In the genomic region with DNA sequence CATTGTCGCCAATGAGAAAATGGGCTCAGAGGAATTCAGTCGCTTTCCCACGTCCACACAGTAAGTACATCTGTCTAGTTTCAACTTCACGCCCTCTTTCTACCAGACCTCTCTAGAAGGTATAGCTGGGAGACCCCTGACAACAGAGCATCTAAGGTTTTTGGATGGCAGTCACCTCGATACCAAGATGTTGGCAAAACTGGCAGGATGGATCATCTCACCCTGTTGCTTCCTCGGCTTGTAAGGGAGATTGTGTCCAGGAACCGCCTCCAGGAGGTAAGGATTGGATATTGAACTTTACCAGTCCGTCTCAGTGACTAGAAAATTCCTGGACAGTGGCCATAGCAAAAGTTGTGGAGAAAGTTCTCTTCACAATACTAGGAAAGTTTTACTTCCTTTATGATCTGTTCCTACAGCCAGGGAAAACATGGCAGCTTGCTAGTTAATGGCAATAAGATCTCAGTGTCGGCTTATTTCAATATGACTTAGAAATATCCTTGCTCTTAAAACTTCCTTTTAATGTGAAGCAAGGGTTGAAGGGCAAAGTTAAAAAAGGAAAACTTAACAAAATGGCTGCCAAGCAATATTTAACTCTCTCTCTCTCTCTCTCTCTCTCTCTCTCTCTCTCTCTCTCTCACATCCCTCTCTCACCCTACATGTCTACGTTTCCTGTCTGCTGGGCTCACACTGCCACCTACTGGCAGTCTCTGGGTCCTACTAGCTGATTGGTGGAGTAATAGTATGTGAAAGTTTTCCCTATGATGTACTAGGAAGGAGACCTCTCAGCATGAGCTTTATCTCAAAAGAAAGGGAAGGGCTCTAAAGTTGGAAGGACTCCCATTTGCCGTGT, we compare ENCODE assay signal across 8 mouse cellular contexts. TPM values are rescaled to one million over a fixed set of nuclear protein-coding genes. Genes with fewer than 3 reads are reported as not detected.
A peak's percentile ranks its signal among the peaks of the same experiment; 100 is the strongest.
DNase-seq lines count a peak whose midpoint lies in the region; ATAC-seq and TF ChIP-seq lines count a peak whose summit lies in the region.

No protein-coding gene starts in this region.

- DNase-seq in A20 (ENCODE audit: low read depth, low spot score) = peak; percentile 86
- peak; percentile 92 for DNase-seq in heart, embryonic 10.5 days (ENCODE audit: low spot score)
- DNase-seq in limb, embryonic 14.5 days (ENCODE audit: low spot score) = peak; percentile 89
- peak; percentile 92 for DNase-seq in midbrain, postnatal 0 days (ENCODE audit: low spot score)
- DNase-seq in spleen, postnatal 14 days (ENCODE audit: low spot score in 2 of 2) = peak; percentile 71 to 85

- TF ChIP-seq CTCF in bone marrow, adult 2 months (IDR thresholded peaks at IDR 0.05; ENCODE audit: control insufficient read depth, insufficient read depth, low read length) = peak; percentile 98
- TF ChIP-seq CTCF in midbrain, postnatal 0 days (IDR thresholded peaks at IDR 0.05) = peak; percentile 98

- H3K9ac ChIP-seq in kidney, embryonic 14.5 days (ENCODE audit: low read depth, low read length) = no peak overlapping the region
- no peak overlapping the region for H3K9ac ChIP-seq in limb, embryonic 14.5 days (ENCODE audit: low read depth, low read length, severe bottlenecking)
- H3K9ac ChIP-seq in midbrain, postnatal 0 days (replicated peaks; ENCODE audit: low read length, poor library complexity, severe bottlenecking) = no peak overlapping the region

- H3K4me3 ChIP-seq in bone marrow, adult 2 months (replicated peaks; ENCODE audit: control insufficient read depth, low read depth, low read length) = no peak overlapping the region
- peak overlapping the region; percentile 2 for H3K4me3 ChIP-seq in erythroblast, embryonic 14.5 days (replicated peaks)
- no peak overlapping the region; the same call in 1 of the 2 replicates for H3K4me3 ChIP-seq in heart, embryonic 10.5 days
- no peak overlapping the region for H3K4me3 ChIP-seq in kidney, embryonic 14.5 days (ENCODE audit: low read length)
- H3K4me3 ChIP-seq in limb, embryonic 14.5 days (replicated peaks; ENCODE audit: low read length) = no peak overlapping the region
- no peak overlapping the region for H3K4me3 ChIP-seq in midbrain, postnatal 0 days (ENCODE audit: low read depth, low read length)

- peaks cover 4% of the 10 kb centered on the region for H3K4me1 ChIP-seq in bone marrow, adult 2 months (ENCODE audit: control insufficient read depth, insufficient read depth, low read length)
- H3K4me1 ChIP-seq in erythroblast, embryonic 14.5 days (ENCODE audit: control insufficient read depth) = peaks cover 44% of the 10 kb centered on the region
- peaks cover 30% of the 10 kb centered on the region for H3K4me1 ChIP-seq in heart, embryonic 10.5 days
- H3K4me1 ChIP-seq in kidney, embryonic 14.5 days (ENCODE audit: control insufficient read depth, insufficient read depth, low read length) = peaks cover 12% of the 10 kb centered on the region
- peaks cover 13% of the 10 kb centered on the region for H3K4me1 ChIP-seq in limb, embryonic 14.5 days (ENCODE audit: control insufficient read depth, insufficient read depth, low read length)
- H3K4me1 ChIP-seq in midbrain, postnatal 0 days (ENCODE audit: insufficient read depth, low read length) = peaks cover 4% of the 10 kb centered on the region; the same call in 1 of the 2 replicates

- H3K36me3 ChIP-seq in erythroblast, embryonic 14.5 days (ENCODE audit: control insufficient read depth) = peaks cover 14% of the 10 kb centered on the region
- no peaks in the 10 kb centered on the region for H3K36me3 ChIP-seq in heart, embryonic 10.5 days
- H3K36me3 ChIP-seq in kidney, embryonic 14.5 days (ENCODE audit: control insufficient read depth, insufficient read depth, low read length) = peaks cover 4% of the 10 kb centered on the region; the same call in 1 of the 2 replicates
- no peaks in the 10 kb centered on the region; the same call in 1 of the 2 replicates for H3K36me3 ChIP-seq in limb, embryonic 14.5 days (ENCODE audit: control insufficient read depth, insufficient read depth, low read length)
- peaks cover 8% of the 10 kb centered on the region for H3K36me3 ChIP-seq in midbrain, postnatal 0 days (ENCODE audit: insufficient read depth, low read length)

- no peak overlapping the region for H3K27ac ChIP-seq in bone marrow, adult 2 months (ENCODE audit: control insufficient read depth, insufficient read depth, low read depth, low read length, poor library complexity)
- H3K27ac ChIP-seq in heart, embryonic 10.5 days = peak overlapping the region; percentile 53; the same call in 1 of the 2 replicates
- H3K27ac ChIP-seq in kidney, embryonic 14.5 days (ENCODE audit: low read depth, low read length) = no peak overlapping the region; the same call in 1 of the 2 replicates
- peak overlapping the region; percentile 9; the same call in 1 of the 2 replicates for H3K27ac ChIP-seq in limb, embryonic 14.5 days (replicated peaks; ENCODE audit: low read depth, low read length)
- H3K27ac ChIP-seq in midbrain, postnatal 0 days (ENCODE audit: low read depth, low read length) = no peak overlapping the region

- H3K4me2 ChIP-seq in kidney, embryonic 14.5 days (replicated peaks; ENCODE audit: low read depth, low read length) = no peak overlapping the region
- no peak overlapping the region for H3K4me2 ChIP-seq in limb, embryonic 14.5 days (replicated peaks; ENCODE audit: low read depth, low read length, severe bottlenecking)
- no peak overlapping the region for H3K4me2 ChIP-seq in midbrain, postnatal 0 days (ENCODE audit: low read depth, low read length, poor library complexity, severe bottlenecking)

- WGBS in bone marrow, adult 2 months = 62% methylated on average over 11 of the region's 11 CpGs
- WGBS in heart, embryonic 10.5 days = 65% methylated on average over 11 of the region's 11 CpGs
- WGBS in kidney, embryonic 14.5 days = 70% methylated on average over 11 of the region's 11 CpGs
- WGBS in limb, embryonic 14.5 days = 65% methylated on average over 11 of the region's 11 CpGs
- WGBS in midbrain, postnatal 0 days = 66% methylated on average over 11 of the region's 11 CpGs

- H3K27me3 ChIP-seq in erythroblast, embryonic 14.5 days (ENCODE audit: control insufficient read depth) = no peaks in the 10 kb centered on the region
- no peaks in the 10 kb centered on the region for H3K27me3 ChIP-seq in heart, embryonic 10.5 days (ENCODE audit: insufficient read depth, poor library complexity, severe bottlenecking)
- no peaks in the 10 kb centered on the region for H3K27me3 ChIP-seq in kidney, embryonic 14.5 days (ENCODE audit: control insufficient read depth, insufficient read depth, low read length)
- H3K27me3 ChIP-seq in limb, embryonic 14.5 days (ENCODE audit: control insufficient read depth, insufficient read depth, low read length) = no peaks in the 10 kb centered on the region
- no peaks in the 10 kb centered on the region for H3K27me3 ChIP-seq in midbrain, postnatal 0 days (ENCODE audit: insufficient read depth, low read length)

- H3K9me3 ChIP-seq in erythroblast, embryonic 14.5 days (ENCODE audit: control insufficient read depth, low read length) = no peaks in the 10 kb centered on the region
- H3K9me3 ChIP-seq in heart, embryonic 10.5 days = no peaks in the 10 kb centered on the region
- H3K9me3 ChIP-seq in kidney, embryonic 14.5 days (ENCODE audit: control insufficient read depth, low read length) = no peaks in the 10 kb centered on the region
- no peaks in the 10 kb centered on the region for H3K9me3 ChIP-seq in limb, embryonic 14.5 days (ENCODE audit: control insufficient read depth, low read length)
- no peaks in the 10 kb centered on the region for H3K9me3 ChIP-seq in midbrain, postnatal 0 days (ENCODE audit: low read length)

- ATAC-seq in kidney, embryonic 14.5 days (ENCODE audit: low FRiP score, low TSS enrichment) = peak; percentile 59; the same call in 1 of the 2 replicates
- ATAC-seq in limb, embryonic 14.5 days (ENCODE audit: low FRiP score, low read depth) = peak; percentile 56; the same call in 1 of the 2 replicates
- peak; percentile 68; the same call in 1 of the 2 replicates for ATAC-seq in midbrain, postnatal 0 days (ENCODE audit: low FRiP score)

- TF ChIP-seq POLR2A in bone marrow, adult 2 months (IDR thresholded peaks at IDR 0.05; ENCODE audit: borderline replicate concordance, control insufficient read depth, low read depth, low read length) = no peak
- no peak for TF ChIP-seq POLR2A in limb, embryonic 14.5 days (IDR thresholded peaks at IDR 0.05; ENCODE audit: borderline replicate concordance, extremely low read depth, insufficient read depth, insufficient read length)

RNA-seq across cellular contexts. Expression of gene Gnai3, which starts 1.7 kb away (rescaled TPM):
- 11.7 and 27.5 TPM in 2 replicates for polyA plus RNA-seq in bone marrow, adult 2 months (2011; ENCODE audit: insufficient read depth, insufficient read length, low replicate concordance, missing spikeins)
- 0.19 and 0.27 TPM in 2 replicates for polyA plus RNA-seq in erythroblast, embryonic 14.5 days (2012)
- polyA plus RNA-seq in heart, embryonic 10.5 days (2016; fragmentation: Nextera tagmentation; extraction: Ambion mirVana) = 106 and 131 TPM in 2 replicates
- 115 and 181 TPM in 2 replicates for polyA plus RNA-seq in kidney, embryonic 14.5 days (2014; fragmentation: Nextera tagmentation; extraction: Ambion mirVana)
- 81.8 and 89.8 TPM in 2 replicates for polyA plus RNA-seq in limb, embryonic 14.5 days (2012; rRNA removed)
- 165 and 166 TPM in 2 replicates for polyA plus RNA-seq in limb, embryonic 14.5 days (2014; fragmentation: Nextera tagmentation; extraction: Ambion mirVana)
- total RNA-seq in midbrain, postnatal 0 days (2014; rRNA removed) = 70.8 and 97.2 TPM in 2 replicates
- 87.4 and 93.6 TPM in 2 replicates for polyA plus RNA-seq in midbrain, postnatal 0 days (2015; fragmentation: Nextera tagmentation; extraction: Ambion mirVana)

RNA-seq across cellular contexts. Expression of gene Gpr61, which starts 7.1 kb away (rescaled TPM):
- polyA plus RNA-seq in bone marrow, adult 2 months (2011; ENCODE audit: insufficient read depth, insufficient read length, low replicate concordance, missing spikeins) = not detected in 2 replicates
- polyA plus RNA-seq in erythroblast, embryonic 14.5 days (2012) = not detected in 2 replicates
- 0.11 and 0.33 TPM in 2 replicates for polyA plus RNA-seq in heart, embryonic 10.5 days (2016; fragmentation: Nextera tagmentation; extraction: Ambion mirVana)
- 0.09 and 0.18 TPM in 2 replicates for polyA plus RNA-seq in kidney, embryonic 14.5 days (2014; fragmentation: Nextera tagmentation; extraction: Ambion mirVana)
- polyA plus RNA-seq in limb, embryonic 14.5 days (2012; rRNA removed) = 0.20 and 0.26 TPM in 2 replicates
- 0.10 and 0.14 TPM in 2 replicates for polyA plus RNA-seq in limb, embryonic 14.5 days (2014; fragmentation: Nextera tagmentation; extraction: Ambion mirVana)
- total RNA-seq in midbrain, postnatal 0 days (2014; rRNA removed) = 12.2 and 12.8 TPM in 2 replicates
- 7.8 and 8.4 TPM in 2 replicates for polyA plus RNA-seq in midbrain, postnatal 0 days (2015; fragmentation: Nextera tagmentation; extraction: Ambion mirVana)

RNA-seq across cellular contexts. Expression of gene Amigo1, which starts 38.5 kb away (rescaled TPM):
- 0.75 and 1.9 TPM in 2 replicates for polyA plus RNA-seq in bone marrow, adult 2 months (2011; ENCODE audit: insufficient read depth, insufficient read length, low replicate concordance, missing spikeins)
- 0.01 TPM in 1 of 2 replicates, not detected in the other for polyA plus RNA-seq in erythroblast, embryonic 14.5 days (2012)
- 1.4 and 3.3 TPM in 2 replicates for polyA plus RNA-seq in heart, embryonic 10.5 days (2016; fragmentation: Nextera tagmentation; extraction: Ambion mirVana)
- 3.0 and 3.7 TPM in 2 replicates for polyA plus RNA-seq in kidney, embryonic 14.5 days (2014; fragmentation: Nextera tagmentation; extraction: Ambion mirVana)
- 11.3 and 14.8 TPM in 2 replicates for polyA plus RNA-seq in limb, embryonic 14.5 days (2012; rRNA removed)
- polyA plus RNA-seq in limb, embryonic 14.5 days (2014; fragmentation: Nextera tagmentation; extraction: Ambion mirVana) = 5.4 and 5.7 TPM in 2 replicates
- total RNA-seq in midbrain, postnatal 0 days (2014; rRNA removed) = 35.5 and 37.8 TPM in 2 replicates
- 12.2 and 12.6 TPM in 2 replicates for polyA plus RNA-seq in midbrain, postnatal 0 days (2015; fragmentation: Nextera tagmentation; extraction: Ambion mirVana)

RNA-seq across cellular contexts. Expression of gene Cyb561d1, which starts 53.4 kb away (rescaled TPM):
- 3.8 and 12.1 TPM in 2 replicates for polyA plus RNA-seq in bone marrow, adult 2 months (2011; ENCODE audit: insufficient read depth, insufficient read length, low replicate concordance, missing spikeins)
- polyA plus RNA-seq in erythroblast, embryonic 14.5 days (2012) = 0.33 and 0.34 TPM in 2 replicates
- polyA plus RNA-seq in heart, embryonic 10.5 days (2016; fragmentation: Nextera tagmentation; extraction: Ambion mirVana) = 3.1 and 3.9 TPM in 2 replicates
- 1.4 and 2.2 TPM in 2 replicates for polyA plus RNA-seq in kidney, embryonic 14.5 days (2014; fragmentation: Nextera tagmentation; extraction: Ambion mirVana)
- 3.8 and 5.0 TPM in 2 replicates for polyA plus RNA-seq in limb, embryonic 14.5 days (2012; rRNA removed)
- 1.7 and 2.0 TPM in 2 replicates for polyA plus RNA-seq in limb, embryonic 14.5 days (2014; fragmentation: Nextera tagmentation; extraction: Ambion mirVana)
- 3.7 and 4.9 TPM in 2 replicates for total RNA-seq in midbrain, postnatal 0 days (2014; rRNA removed)
- 3.5 and 4.0 TPM in 2 replicates for polyA plus RNA-seq in midbrain, postnatal 0 days (2015; fragmentation: Nextera tagmentation; extraction: Ambion mirVana)

RNA-seq across cellular contexts. Expression of gene Gnat2, which starts 55.0 kb away (rescaled TPM):
- 1.0 TPM in 1 of 2 replicates, not detected in the other for polyA plus RNA-seq in bone marrow, adult 2 months (2011; ENCODE audit: insufficient read depth, insufficient read length, low replicate concordance, missing spikeins)
- 0.03 TPM in 1 of 2 replicates, not detected in the other for polyA plus RNA-seq in erythroblast, embryonic 14.5 days (2012)
- 1.1 and 1.9 TPM in 2 replicates for polyA plus RNA-seq in heart, embryonic 10.5 days (2016; fragmentation: Nextera tagmentation; extraction: Ambion mirVana)
- polyA plus RNA-seq in kidney, embryonic 14.5 days (2014; fragmentation: Nextera tagmentation; extraction: Ambion mirVana) = 1.5 and 2.1 TPM in 2 replicates
- polyA plus RNA-seq in limb, embryonic 14.5 days (2012; rRNA removed) = 0.70 and 0.88 TPM in 2 replicates
- 0.70 and 0.91 TPM in 2 replicates for polyA plus RNA-seq in limb, embryonic 14.5 days (2014; fragmentation: Nextera tagmentation; extraction: Ambion mirVana)
- total RNA-seq in midbrain, postnatal 0 days (2014; rRNA removed) = 0.28 TPM in 1 of 2 replicates, not detected in the other
- 0.26 and 0.28 TPM in 2 replicates for polyA plus RNA-seq in midbrain, postnatal 0 days (2015; fragmentation: Nextera tagmentation; extraction: Ambion mirVana)

Comparison
In these comparisons a context has a peak if more than half of its experiments do, and no peak if none do; other contexts are left out.
1. H3K27ac ChIP-seq: peak in heart, embryonic 10.5 days (single experiment) and limb, embryonic 14.5 days (single experiment); none in bone marrow, adult 2 months (single experiment), kidney, embryonic 14.5 days (single experiment) and midbrain, postnatal 0 days (single experiment).
2. Peak in every context shown above with its lines, with median percentiles within 50 percentile points of each other: DNase-seq and ATAC-seq.